Mouse (Mus musculus): Measurements from ENCODE around the gene Zfp276. TPM values are rescaled to one million over a fixed set of nuclear protein-coding genes. Genes with fewer than 3 reads are reported as not detected.

Zfp276 gene
- polyA plus RNA-seq, 1 experiment from 2014 or later: 8.0 TPM

DNA sequence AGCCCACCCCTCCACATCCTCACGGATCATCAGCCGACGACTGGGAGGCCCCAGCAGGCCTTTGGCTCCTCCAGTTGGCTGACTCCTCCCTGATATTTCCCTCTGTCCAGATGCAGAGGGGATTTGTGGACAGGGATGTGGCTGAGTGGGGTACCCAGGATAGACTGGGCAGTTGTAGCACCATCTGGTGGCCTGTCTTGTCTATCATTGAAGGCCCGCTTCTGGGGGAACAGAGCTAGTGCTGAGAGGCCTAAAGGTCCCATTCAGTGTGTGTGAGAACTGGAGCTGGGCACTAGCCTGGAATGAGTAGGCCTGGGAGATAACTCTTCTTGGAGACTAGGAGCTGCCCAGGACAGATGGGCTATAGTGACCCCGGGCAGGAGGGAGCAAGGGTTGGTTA is 22.3 kb upstream of the Zfp276 start:
- H3K36me3 ChIP-seq (replicated peaks): 0 out of 2 replicates have a peak, but pooled peaks cover 8% of the 10 kb centered on the region
- H3K27ac ChIP-seq (replicated peaks): no peak overlapping the region
- H3K9me3 ChIP-seq (replicated peaks): no peaks in the 10 kb centered on the region
- H3K4me3 ChIP-seq (replicated peaks): no peak overlapping the region
- ATAC-seq (ENCODE audit: insufficient read depth): no peak
- H3K27me3 ChIP-seq: peaks cover 40% of the 10 kb centered on the region
- no peak overlapping the region for H3K9ac ChIP-seq
- no peak overlapping the region for H3K4me2 ChIP-seq
- WGBS (ENCODE audit: insufficient replicate concordance): 63% methylated on average over 5 of the region's 5 CpGs
- H3K4me1 ChIP-seq (replicated peaks): peaks cover 21% of the 10 kb centered on the region

- H3K4me2 ChIP-seq: no peak overlapping the region
- H3K36me3 ChIP-seq (replicated peaks): 0 out of 2 replicates have a peak, but pooled peaks cover 3% of the 10 kb centered on the region
- ATAC-seq (ENCODE audit: insufficient read depth): no peak
- WGBS (ENCODE audit: insufficient replicate concordance): 44% methylated on average over 7 of the region's 7 CpGs
- no peaks in the 10 kb centered on the region for H3K9me3 ChIP-seq (replicated peaks)
- no peak overlapping the region for H3K9ac ChIP-seq
- no peak overlapping the region for H3K27ac ChIP-seq (replicated peaks)
- no peak overlapping the region for H3K4me3 ChIP-seq (replicated peaks)
- H3K4me1 ChIP-seq (replicated peaks): peaks cover 22% of the 10 kb centered on the region
- H3K27me3 ChIP-seq: peaks cover 42% of the 10 kb centered on the region
These were observed 21.4 kb upstream of the Zfp276 start for GRCm38 (mm10) chr8:123232553-123232952.

- Histone ChIP-seq H3K4me2 (no peak overlapping the region), H3K4me3 (replicated peaks) (no peak overlapping the region), H3K4me1 (replicated peaks) (peaks cover 22% of the 10 kb centered on the region), H3K9me3 (replicated peaks) (no peaks in the 10 kb centered on the region), H3K27me3 (peaks cover 42% of the 10 kb centered on the region), H3K36me3 (replicated peaks) (no peaks in the 10 kb centered on the region), H3K27ac (replicated peaks) (no peak overlapping the region), H3K9ac (no peak overlapping the region)
- 62% methylated on average over 13 of the region's 13 CpGs for WGBS (ENCODE audit: insufficient replicate concordance)
- ATAC-seq (ENCODE audit: insufficient read depth): no peak
These were observed 20.7 kb upstream of the Zfp276 start for GRCm38 (mm10) chr8:123233300-123233699.

- H3K4me1 ChIP-seq (replicated peaks): peaks cover 22% of the 10 kb centered on the region
- no peaks in the 10 kb centered on the region for H3K9me3 ChIP-seq (replicated peaks)
- H3K27ac ChIP-seq (replicated peaks): no peak overlapping the region
- no peak overlapping the region for H3K9ac ChIP-seq
- H3K36me3 ChIP-seq (replicated peaks): no peaks in the 10 kb centered on the region
- ATAC-seq (ENCODE audit: insufficient read depth): no peak
- 71% methylated on average over 11 of the region's 11 CpGs for WGBS (ENCODE audit: insufficient replicate concordance)
- peaks cover 42% of the 10 kb centered on the region for H3K27me3 ChIP-seq
- H3K4me2 ChIP-seq: no peak overlapping the region
- H3K4me3 ChIP-seq (replicated peaks): no peak overlapping the region
These were observed 20.2 kb upstream of the Zfp276 start for GRCm38 (mm10) chr8:123233760-123234159.

DNA sequence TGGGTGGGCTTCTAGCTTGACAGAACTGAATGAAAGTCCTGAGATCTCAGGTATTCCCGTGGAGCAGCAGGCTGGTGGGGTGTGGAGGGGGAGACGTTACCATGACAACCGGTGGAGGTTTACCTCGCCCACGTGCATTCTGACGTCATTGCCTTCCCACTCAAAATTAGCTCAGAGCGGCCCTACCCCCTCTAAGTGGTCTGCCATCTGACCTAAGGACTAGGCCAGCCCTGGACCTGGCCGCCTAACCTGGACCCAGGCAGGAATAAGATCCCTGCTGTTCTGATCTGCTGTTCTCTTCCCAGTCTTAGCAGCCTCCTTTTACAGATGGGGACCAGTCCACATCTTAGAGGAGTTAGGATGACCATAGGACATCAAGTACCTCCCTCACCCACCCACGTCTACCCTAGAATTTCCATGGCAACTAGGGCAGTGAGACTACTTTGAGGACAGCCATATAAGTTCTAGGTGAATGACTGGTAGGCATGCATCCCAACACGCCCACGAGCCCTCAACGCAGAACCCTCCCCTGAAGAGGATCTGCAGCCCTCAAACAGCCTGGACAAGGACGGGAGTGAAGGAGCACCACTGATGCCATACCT is 19.0 kb upstream of the Zfp276 start:
- Histone ChIP-seq H3K4me3 (replicated peaks) (peak overlapping the region; percentile 67), H3K27ac (replicated peaks) (no peak overlapping the region), H3K27me3 (peaks cover 42% of the 10 kb centered on the region), H3K4me1 (replicated peaks) (peaks cover 22% of the 10 kb centered on the region), H3K9me3 (replicated peaks) (no peaks in the 10 kb centered on the region), H3K36me3 (replicated peaks) (no peaks in the 10 kb centered on the region), H3K9ac (peak overlapping the region; percentile 61; the same call in 1 of the 2 replicates), H3K4me2 (peak overlapping the region; percentile 93)
- 32% methylated on average over 13 of the region's 13 CpGs for WGBS (ENCODE audit: insufficient replicate concordance)
- no peak for ATAC-seq (ENCODE audit: insufficient read depth)

DNA sequence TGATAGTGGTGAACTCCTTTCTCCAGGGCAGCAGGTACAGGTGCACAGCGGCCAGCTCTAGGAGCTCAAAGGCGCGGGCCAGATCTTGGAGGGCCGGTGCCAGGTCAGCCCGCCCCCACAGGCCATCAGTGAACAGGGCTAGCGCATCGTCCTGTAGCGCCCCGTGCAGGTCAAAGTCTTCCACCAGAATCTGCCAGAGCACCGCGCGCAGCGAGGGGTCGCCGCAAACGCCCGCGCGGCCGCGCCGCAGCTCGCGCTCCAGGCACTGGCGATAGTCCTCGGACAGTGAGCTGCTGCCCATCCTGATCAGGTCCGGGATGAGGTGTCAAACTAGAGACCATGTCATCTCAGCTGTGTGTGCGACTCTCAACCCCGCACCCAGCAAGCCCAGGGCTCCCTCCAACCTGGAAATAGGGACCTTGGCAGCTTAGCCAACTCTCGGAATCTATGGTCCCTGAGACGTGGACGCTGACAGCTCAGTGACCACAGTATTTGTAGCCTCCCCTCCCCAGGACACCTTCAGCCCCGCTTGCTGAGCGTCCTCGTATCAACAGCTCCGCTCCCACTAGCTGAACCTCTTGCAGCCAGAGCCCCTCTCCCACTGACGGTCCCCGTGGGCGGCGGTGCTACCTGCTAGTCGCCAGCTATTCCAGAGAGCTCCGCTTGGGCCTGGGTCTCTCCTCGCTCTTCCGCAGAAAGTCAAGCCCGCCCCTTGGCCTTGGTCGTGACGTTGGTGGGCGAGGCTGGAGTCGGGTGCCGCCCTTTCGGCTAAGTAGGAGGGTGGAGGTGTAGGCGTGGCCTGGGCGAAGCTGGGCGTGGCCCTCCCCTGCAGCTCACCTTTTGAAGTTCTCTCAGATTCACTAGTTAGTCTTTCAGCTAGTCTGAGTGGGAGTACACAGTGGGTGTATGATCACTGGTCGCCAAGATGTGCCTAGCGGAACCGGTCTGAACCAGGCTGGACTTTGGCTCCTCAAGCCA is 18.2 kb upstream of the Zfp276 start, which contains the start of gene Spata2l:
Gene Spata2l, minus strand, starts transcription at position 714 of the 978 bp plus-strand sequence.
- Histone ChIP-seq H3K9ac (peak within 1 kb of the TSS; percentile 61), H3K27me3 (peaks cover 42% of the 10 kb centered on the region), H3K9me3 (replicated peaks) (no peaks in the 10 kb centered on the region), H3K27ac (replicated peaks) (0 out of 2 replicates have a peak within 1 kb of the TSS, but pooled peaks have one; percentile 14), H3K4me2 (peak within 1 kb of the TSS; percentile 93), H3K36me3 (replicated peaks) (no peaks in the 10 kb centered on the region), H3K4me1 (replicated peaks) (peaks cover 22% of the 10 kb centered on the region), H3K4me3 (replicated peaks) (peak within 1 kb of the TSS; percentile 67)
- ATAC-seq (ENCODE audit: insufficient read depth): peak; percentile 73
- 1% methylated on average over 57 of the region's 57 CpGs for WGBS (ENCODE audit: insufficient replicate concordance)

GRCm38 (mm10) chr8:123239398-123239797 is 14.6 kb upstream of the Zfp276 start:
- H3K36me3 ChIP-seq (replicated peaks): 0 out of 2 replicates have a peak, but pooled peaks cover 5% of the 10 kb centered on the region
- H3K4me2 ChIP-seq: no peak overlapping the region
- no peak overlapping the region for H3K4me3 ChIP-seq (replicated peaks)
- 81% methylated on average over 10 of the region's 10 CpGs for WGBS (ENCODE audit: insufficient replicate concordance)
- H3K27ac ChIP-seq (replicated peaks): no peak overlapping the region
- no peaks in the 10 kb centered on the region for H3K9me3 ChIP-seq (replicated peaks)
- peaks cover 40% of the 10 kb centered on the region for H3K4me1 ChIP-seq (replicated peaks)
- no peak for ATAC-seq (ENCODE audit: insufficient read depth)
- H3K27me3 ChIP-seq: peaks cover 25% of the 10 kb centered on the region
- H3K9ac ChIP-seq: no peak overlapping the region

DNA sequence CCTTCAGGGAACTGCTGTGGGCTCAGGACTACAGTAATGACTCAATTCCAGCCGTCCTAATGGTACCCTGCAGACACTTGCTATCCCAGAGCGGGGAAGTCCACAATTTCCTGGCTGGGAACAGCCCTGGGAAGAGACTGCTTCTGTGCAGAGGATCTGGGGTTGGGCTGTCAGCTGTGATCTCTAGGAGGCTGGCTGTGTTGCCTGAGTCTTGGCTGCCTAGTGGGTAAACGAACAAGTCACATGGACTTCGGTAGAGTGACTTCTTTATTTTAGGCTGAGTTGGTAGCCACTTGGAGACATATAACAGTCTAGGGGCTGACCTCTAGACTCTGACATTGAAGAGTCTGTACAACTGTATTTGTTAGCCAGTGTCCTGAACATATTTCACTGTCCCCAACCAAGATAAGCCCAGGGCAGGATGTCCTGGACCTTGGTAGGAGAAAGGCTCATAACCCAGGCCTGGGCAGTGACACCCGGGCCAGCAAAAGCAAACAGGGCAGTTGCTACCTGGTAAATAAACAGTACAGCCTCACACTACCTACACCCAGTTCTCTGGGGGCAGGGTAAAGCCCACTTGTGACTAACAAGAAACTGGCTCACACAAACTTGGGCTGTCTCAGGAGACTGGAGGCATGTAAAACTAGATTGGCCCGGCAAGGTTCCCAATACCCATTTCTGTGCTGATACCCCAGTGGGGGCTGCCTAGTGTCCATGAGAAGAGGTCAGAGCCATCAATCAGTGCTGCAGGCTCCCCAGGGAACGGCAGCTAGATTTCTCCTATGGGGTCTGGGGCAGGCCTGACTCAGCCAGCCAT is 11.7 kb upstream of the Zfp276 start:
- Histone ChIP-seq H3K4me2 (no peak overlapping the region), H3K27me3 (no peaks in the 10 kb centered on the region), H3K4me3 (replicated peaks) (no peak overlapping the region), H3K9me3 (replicated peaks) (no peaks in the 10 kb centered on the region), H3K36me3 (replicated peaks) (peaks cover 27% of the 10 kb centered on the region), H3K9ac (no peak overlapping the region), H3K4me1 (replicated peaks) (peaks cover 18% of the 10 kb centered on the region), H3K27ac (replicated peaks) (0 out of 2 replicates have a peak overlapping the region, but pooled peaks have one; percentile 14)
- ATAC-seq (ENCODE audit: insufficient read depth): 0 out of 2 replicates have a peak, but pooled peaks have one; percentile 19
- WGBS (ENCODE audit: insufficient replicate concordance): 62% methylated on average over 7 of the region's 7 CpGs

DNA sequence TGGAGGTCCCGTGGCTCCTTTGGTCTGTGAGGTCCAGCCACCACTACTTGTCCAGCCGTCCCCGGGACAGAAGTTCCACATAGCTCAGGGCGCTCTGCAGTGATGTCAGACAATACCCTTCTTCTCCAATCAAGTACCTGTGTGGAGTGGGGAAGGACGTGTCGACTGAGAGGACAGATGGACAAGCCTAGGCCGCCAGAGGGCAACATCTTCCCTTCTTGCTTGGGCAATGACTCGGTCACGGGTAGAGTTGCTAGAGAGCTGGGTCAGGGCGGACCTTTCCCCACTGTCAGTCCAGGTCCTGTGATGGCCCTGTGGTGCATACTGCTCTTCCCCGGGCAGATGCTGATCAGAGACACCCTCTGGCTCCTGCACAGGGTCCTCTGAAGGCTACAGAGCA is 10.9 kb upstream of the Zfp276 start:
- 0 out of 2 replicates have a peak overlapping the region, but pooled peaks have one; percentile 14 for H3K27ac ChIP-seq (replicated peaks)
- H3K9ac ChIP-seq: no peak overlapping the region
- peaks cover 34% of the 10 kb centered on the region for H3K36me3 ChIP-seq (replicated peaks)
- WGBS (ENCODE audit: insufficient replicate concordance): 66% methylated on average over 11 of the region's 11 CpGs
- H3K4me1 ChIP-seq (replicated peaks): peaks cover 18% of the 10 kb centered on the region
- no peak overlapping the region for H3K4me3 ChIP-seq (replicated peaks)
- ATAC-seq (ENCODE audit: insufficient read depth): peak; percentile 13; the same call in 1 of the 2 replicates
- no peaks in the 10 kb centered on the region for H3K27me3 ChIP-seq
- H3K9me3 ChIP-seq (replicated peaks): no peaks in the 10 kb centered on the region
- no peak overlapping the region for H3K4me2 ChIP-seq

GRCm38 (mm10) chr8:123244382-123244781 is 9.6 kb upstream of the Zfp276 start:
- ATAC-seq (ENCODE audit: insufficient read depth): peak; percentile 19
- Histone ChIP-seq H3K9me3 (replicated peaks) (no peaks in the 10 kb centered on the region), H3K27me3 (no peaks in the 10 kb centered on the region), H3K4me3 (replicated peaks) (no peak overlapping the region), H3K4me1 (replicated peaks) (peaks cover 18% of the 10 kb centered on the region), H3K9ac (no peak overlapping the region), H3K36me3 (replicated peaks) (peaks cover 34% of the 10 kb centered on the region), H3K4me2 (no peak overlapping the region), H3K27ac (replicated peaks) (no peak overlapping the region)
- 58% methylated on average over 4 of the region's 4 CpGs for WGBS (ENCODE audit: insufficient replicate concordance)

Measured in liver, embryonic 15.5 days (tissue).